Mouse (Mus musculus) regulatory T cell (primary cell): ENCODE measurements around the gene Mertk.

Experiments used
- in situ Hi-C: fragments of 300-600 bp; cut with MboI, MseI; formaldehyde crosslinking; loops from one replicate; pipeline ENCODE4 v1.15.1; 2025; ENCODE audit warnings: high pct_unique_total_duplicates

The Mertk gene

DNA sequence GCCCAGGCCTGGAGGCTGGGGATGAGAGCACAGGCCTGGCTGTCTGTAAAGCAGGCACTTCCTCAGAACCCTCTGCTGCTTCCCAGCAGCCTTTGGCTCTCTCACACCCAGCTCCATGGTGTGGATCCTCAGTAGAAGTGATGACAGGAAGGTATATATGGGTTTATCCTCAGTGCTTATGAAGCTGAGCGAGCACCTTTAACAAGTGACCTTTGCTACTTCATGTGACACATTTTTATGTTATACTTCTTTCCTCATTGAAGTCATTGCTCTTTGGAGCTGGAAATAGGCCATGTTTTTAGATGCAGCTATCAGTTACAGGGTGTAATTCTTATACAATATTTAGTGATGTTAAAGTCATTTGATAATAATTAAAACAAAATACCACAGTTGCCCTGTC is 67.0 kb downstream of the Mertk start:
- in situ Hi-C loops: no loop called here

DNA sequence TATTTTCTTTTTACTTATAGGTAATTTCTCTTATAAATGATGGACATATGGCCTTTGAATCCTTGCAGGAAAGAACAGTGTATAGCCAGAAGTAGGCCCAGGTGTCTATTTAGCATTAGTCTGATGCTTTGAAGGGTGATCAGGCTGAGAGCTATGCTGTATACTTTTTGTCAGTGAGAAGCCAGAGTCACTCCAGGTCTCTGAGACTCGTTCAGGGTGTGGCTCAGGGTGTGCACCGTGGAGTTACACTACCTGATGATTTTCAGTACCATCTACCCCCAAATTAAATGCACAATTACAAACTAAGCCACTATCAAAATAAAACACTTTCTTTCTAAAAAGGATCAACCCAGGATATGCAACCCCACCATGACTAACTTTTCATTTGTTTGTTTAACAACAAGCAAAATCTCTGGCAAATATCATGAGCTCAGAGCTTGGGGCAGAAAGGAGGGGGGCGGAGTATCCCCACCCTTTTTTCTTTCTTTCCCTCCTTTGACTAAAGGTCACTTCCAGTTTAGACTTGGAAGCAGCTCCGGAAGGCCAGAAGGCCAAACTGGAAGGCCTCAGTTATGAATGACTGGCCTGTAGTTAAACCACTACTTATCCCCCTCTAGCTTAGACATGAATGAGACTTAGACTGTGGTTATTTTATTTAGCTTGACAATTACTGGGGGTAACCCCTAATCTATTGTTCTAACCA is 69.9 kb downstream of the Mertk start:
- in situ Hi-C loops: no loop called here

DNA sequence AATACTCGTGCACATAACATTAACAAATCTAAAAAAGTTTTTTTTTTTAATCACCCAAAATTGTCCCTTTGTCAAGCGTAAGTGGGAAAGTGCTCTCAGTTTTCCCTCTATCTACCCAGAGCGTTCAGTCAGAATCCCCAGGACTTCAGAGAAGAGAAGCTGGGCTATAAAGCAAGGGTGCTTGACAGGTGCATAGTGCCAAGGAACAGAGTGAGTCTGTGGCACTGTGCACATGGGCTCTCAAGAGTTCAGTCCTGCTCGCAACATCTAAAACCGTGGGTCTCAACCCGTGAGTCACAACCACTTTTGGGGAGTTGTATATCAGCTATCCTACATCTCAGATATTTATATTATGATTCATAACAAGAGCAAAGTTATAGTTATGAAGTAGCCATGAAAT is 71.8 kb downstream of the Mertk start:
- in situ Hi-C loops: no loop called here

DNA sequence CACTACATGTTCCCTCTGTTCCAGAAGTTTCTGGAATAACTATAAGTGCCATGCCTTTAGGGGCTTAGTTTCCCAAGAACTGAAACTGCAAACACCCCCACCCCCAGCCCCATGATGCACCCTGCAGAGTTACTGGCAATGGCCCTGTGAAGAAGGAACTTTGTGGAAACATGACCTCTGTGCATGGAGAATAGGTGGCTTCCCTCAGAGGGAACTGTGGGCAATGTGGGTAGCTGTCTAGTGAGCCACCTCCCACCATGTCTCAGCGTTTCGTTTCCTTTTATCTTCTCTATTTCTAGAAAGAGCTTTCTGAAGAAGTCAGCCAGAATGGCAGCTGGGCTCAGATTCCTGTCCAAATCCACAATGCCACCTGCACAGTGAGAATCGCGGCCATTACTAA is 72.3 kb downstream of the Mertk start:
- in situ Hi-C loops: no loop called here

DNA sequence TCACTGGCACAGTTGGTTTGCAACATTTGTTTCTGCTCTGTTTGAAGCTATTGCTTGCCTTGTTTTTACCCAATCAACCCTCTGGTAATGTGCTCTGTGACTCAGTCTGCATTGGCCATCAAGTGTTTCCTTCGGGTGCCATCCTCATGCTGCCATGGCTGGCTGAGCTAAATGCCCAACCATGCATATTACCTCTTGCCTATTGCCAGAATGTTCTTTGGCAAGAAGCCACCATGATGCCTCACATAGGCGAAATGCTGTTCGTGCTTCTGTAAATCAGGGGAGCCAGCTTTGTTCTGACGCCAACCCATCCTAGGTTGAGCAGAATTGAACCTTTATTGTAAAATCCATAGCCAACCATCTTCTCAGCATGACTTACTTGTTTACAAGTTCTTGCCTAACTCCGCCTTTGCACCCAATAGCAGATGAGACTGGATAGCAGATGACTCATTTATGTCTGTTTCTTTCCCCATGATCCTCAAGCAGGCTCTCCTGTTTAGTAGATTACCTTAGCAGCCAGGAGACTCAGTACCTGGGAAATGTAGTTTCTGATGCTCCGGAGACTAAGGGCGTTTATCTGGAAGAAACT is 73.1 kb downstream of the Mertk start:
- in situ Hi-C loops: no loop called here

DNA sequence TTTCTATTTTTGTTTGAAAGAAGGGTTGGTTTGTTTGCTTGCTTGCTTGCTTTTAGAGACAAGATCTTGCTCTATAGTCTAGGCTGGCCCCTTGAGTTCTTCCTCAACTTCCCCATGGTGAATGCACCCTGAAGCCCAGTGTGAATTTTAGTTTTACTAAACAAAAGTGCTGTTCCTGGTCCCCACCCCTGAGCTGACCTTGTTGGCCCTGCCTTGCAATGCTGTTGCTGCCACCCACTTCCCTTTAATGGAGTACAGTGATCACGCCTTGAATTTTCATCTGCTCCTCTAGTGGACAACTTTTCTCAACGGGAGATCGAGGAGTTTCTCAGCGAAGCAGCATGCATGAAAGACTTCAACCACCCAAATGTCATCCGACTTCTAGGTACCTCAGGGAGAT is 83.5 kb downstream of the Mertk start:
- in situ Hi-C loops: loop anchor here (10.0 kb wide), 1 partner anchor 823 kb away; no protein-coding TSS in a partner anchor

DNA sequence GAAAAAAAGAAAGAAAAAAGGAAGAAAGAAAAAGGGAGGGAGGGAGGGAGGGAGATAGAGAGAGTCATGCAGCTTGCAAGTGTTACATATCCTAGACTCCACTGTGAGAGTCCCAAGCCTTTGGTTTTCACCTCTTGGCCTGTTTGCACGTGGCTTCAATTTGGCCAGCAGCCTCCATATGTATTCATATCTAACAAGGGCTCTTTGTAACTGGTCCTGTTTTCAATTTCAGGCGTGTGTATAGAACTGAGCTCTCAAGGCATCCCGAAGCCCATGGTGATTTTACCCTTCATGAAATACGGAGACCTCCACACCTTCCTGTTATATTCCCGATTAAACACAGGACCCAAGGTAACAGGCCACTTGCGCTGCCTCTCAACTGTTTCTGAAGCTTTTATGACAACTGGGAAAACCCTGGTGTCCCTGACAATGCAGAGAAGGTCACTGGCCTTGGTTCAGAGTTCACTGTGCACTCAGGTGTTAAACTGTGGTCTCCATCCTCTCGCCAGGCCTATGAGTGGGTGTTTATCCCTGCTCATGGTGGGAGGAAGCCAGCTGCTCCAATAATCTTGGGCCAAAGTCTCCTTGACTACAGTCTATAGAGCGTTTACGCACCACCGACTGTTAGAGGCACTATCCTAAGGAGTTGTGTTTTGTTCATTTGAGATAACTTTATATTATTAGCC is 85.0 kb downstream of the Mertk start:
- in situ Hi-C loops: loop anchor here (10.0 kb wide), 1 partner anchor 821 kb away; no protein-coding TSS in a partner anchor

DNA sequence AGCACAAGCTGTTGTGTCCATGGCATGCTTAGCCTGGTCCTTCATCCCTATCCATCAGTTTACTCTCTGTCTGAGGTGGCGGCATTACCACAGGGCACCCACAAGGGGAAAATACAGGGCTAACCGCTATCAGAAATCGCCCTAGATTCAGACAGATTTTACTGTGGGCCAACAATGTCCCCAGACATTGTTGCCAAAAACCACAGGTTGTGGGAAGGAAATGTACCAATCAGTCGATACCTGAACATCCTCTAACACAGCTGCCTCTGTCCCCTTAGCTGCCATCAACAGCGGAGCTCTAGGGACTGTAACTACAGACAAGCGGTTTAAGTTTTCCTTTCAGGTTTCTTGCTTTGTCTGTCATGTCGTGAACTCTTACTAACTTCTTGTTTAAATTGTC is 86.1 kb downstream of the Mertk start:
- in situ Hi-C loops: loop anchor here (10.0 kb wide), 1 partner anchor 820 kb away; no protein-coding TSS in a partner anchor

DNA sequence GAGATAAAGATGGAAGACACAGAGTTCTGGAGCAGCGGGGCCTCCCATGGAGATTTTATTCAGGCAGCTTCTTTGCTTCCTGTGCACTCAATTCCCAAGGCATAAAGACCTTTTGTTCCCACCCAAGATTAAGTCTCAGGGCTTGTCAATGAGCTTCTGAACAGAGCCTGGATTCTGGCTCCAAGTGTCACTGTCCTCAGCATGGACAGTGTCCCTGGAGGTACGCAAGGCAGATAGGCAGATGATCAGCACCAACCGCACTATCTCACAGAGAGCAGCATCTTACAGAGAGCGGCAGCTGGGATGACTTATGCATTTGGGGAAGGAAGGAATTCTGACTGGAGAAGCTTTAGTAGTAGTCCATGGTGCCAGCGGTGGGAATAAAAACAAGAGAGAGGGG is 87.6 kb downstream of the Mertk start:
- in situ Hi-C loops: loop anchor here (10.0 kb wide), 1 partner anchor 818 kb away; no protein-coding TSS in a partner anchor

DNA sequence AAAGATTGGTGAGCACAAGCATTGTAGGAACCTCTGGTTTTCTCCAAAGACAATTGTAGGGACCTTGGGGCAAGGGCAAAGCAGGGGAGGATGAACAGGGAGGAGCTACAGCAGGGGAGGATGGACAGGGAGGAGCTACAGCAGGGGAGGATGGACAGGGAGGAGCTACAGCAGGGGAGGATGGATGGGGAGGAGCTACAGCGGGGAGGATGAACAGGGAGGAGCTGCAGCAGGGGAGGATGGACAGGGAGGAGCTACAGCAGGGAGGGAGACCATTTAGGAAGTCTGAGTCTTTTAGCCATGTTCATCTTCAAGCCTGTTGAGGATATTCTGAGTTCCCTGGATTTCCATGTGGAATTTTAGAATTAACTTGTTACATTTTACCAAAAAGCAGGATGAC is 88.0 kb downstream of the Mertk start:
- in situ Hi-C loops: loop anchor here (10.0 kb wide), 1 partner anchor 818 kb away; no protein-coding TSS in a partner anchor

DNA sequence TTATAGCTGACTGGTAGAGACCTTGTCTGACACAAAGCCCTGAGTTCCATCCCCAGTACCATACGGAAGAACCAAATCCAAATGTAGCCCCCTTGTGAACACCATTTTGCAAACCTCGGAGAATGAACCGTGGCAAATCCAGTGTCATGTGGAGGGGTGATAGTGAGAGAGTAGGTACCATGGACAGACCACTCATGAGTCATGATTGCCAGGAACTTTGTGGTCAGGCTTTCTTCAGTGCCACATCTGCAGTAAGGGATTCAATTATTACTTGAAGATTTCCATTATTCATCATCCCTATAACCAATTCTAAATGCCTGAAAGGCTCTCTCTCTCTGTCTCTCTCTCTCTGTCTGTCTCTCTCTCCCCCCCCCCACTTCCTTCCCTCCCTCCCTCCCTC is 89.0 kb downstream of the Mertk start:
- in situ Hi-C loops: loop anchor here (10.0 kb wide), 1 partner anchor 817 kb away; no protein-coding TSS in a partner anchor

DNA sequence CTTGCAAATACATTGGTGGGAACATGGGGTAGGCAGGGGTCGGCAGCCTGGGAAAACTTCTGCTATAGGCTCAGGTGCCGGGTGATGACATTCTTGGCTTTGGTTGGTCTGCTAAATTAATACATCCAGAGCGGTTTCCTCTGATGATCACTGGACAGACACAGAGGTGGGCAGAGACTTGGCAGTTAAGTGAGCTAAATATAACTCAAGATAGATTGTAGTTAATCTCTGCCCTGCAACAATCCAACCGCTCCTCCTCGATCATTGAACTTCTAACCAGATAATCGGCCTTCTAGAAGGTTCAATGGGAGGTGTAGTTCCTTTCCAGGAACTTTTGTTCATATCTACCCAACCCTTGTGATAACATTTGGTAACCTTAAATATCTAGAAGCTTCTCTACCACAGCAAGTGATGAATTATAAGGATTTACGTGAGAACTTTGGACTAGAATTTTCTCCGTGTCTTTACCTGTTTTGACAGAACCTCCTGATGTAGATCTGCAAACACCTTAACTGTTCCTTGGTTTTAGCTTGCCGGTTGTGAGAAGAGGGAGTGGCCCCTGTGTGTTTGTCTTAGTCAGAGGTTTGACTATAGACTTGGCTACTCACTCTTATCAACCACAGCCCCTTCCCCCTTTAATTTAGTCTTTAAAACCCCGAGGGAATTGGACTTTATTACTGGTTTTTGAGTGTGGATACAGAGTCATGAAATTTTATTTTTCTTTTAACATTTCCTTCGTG is 92.3 kb downstream of the Mertk start:
- in situ Hi-C loops: loop anchor here (10.0 kb wide), 2 partner anchors 506 to 1146 kb away; no protein-coding TSS in a partner anchor

DNA sequence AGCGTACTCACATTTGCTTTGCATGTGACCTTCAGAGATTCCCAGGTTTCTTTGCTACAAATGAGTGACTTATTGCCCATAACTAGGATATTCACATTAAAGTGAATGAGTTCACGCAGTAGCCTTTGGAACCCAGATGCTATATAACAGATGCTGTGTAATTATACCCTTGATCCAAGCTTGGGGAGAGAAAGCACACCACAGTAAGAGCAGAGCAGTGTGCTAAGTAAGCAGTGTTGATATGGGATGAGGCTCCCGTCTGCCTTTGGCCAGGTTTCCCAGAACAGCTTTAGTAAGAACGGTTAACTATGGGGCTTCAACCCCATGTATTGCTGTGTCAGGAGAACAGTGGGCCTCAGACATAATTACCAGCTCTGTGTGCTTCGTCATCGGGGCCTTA is 95.2 kb downstream of the Mertk start:
- in situ Hi-C loops: loop anchor here (10.0 kb wide), 2 partner anchors 509 to 1149 kb away; no protein-coding TSS in a partner anchor

DNA sequence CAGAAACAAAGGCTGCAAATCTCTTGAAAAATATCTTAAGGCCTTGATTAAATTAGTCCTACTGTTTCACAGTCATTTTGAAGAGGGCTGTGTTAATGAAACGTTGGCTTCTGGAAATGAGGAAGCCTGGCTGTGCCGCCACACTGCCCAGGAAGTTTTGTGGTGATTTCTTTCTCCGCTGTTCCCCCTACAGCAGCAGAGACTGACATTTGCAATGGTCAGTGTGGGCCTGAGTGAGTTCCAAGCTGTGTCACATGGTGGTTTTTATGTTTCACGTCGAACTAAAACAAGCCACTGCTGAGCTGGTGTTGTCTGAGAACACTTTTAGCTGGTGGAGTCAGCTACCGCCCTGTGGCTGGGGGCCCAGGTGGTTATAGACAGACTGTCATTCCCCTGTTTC is 97.7 kb downstream of the Mertk start:
- in situ Hi-C loops: loop anchor here (10.0 kb wide), 2 partner anchors 512 to 1152 kb away; no protein-coding TSS in a partner anchor

DNA sequence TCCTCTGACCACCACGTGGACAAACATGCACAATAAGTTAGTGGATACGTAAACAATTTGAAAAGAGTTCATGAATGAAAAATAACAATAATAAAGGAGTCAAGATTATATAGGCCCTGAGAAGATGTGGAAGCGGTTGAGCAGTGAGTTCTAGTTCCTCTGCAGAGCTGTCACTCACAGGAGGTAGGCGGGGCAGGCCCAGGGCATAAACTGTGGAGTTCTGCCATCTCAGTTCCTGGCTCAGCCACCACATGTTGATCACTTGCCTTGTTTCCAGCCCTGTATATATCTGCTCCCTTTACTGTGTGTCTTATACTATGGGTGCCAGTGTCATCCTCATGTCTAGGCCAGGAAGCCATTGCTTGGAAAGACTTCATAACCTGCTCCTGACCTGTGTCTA is 104.7 kb downstream of the Mertk start:
- in situ Hi-C loops: no loop called here

DNA sequence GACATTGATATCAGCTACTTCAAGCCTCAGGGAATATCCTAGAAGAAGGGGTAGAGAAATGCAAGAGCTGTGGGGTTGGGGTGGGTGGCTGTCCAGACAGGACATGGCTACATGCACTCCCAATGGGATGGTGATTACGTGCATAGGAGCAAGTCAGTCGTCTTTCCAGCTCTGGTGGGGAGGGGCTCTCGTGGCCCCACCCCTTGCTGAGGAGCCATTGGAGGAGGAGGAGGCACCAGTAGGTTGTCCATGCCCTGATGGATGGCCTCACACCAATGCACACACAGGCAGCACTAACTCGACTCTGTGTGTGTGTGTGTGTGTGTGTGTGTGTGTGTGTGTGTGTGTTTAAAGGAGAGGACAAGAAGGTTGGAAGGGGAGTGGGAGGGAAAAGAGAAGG is 106.6 kb downstream of the Mertk start:
- in situ Hi-C loops: no loop called here

DNA sequence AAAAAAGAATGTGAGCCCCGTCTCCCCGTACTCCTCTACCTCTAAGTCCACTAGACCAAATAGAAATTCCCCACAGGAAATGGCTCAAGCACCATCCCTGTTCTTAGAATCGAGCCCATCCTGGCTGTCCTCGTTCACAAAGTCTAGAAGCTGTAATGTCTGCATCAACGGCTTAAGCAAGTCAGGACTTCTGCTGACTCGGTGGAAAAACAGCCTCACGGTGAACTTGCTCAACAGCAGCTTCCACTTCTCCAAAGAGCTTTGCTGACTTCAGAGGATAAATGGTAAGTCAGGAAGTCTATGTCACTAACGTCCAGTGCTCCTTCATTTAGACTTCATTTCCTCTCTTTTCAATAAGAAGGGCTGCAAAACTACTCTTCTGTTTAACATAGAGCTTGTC is 107.8 kb downstream of the Mertk start:
- in situ Hi-C loops: no loop called here

DNA sequence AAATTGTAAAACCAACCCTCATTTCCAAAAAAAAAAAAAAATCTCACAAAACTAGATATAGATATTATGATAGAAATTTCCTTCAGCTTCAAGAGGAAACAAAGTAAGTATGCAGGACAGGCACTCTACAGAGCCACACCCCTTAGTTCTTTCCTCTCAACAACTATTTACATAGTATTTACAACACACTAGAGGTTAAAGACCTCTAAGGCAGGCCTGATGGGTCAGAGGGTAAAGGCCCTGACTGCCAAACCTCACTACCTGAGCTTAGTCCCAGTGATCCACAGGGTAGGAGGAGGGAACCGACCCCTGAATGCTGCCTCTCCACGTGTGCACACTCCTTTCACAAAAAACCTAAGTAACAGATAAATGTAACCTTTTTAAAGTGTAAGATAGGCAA is 114.0 kb downstream of the Mertk start:
- in situ Hi-C loops: no loop called here

DNA sequence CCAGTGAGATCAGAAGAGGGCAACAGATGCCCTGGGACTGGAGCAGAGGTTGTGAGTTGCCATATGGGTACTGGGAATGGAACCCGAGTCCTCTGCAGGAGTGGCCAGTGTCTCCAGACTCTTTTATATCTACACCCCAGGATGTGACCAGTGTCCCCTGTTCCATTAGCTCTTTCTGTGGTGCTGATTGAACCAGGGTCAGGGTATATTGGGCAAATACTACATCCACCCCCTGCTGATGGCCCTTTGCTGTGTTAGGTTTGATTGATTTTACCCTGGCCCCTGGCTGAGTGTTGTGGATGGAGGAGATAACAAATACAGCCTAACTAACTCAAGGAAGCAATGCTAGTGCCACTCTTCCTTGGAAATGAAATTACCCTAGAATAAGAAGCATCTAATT is 117.6 kb downstream of the Mertk start:
- in situ Hi-C loops: no loop called here

DNA sequence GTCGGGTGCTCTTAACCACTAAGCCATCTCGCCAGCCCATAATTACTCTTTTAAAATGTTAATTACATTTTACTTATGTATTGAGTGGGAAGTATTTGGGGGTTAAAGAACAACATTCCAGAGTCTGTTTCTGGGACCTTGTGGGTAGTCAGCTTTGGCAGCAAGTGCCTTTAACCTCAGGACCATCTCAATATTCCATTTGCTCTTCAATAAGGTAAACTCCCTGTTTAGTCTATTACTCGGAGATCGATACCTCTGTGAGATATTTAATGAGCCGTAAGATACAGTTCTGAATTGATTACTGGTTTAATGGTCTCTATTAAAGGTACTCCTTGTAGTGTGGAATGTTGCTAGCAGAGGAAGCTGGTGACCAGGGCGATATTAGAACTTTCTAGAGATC is 118.2 kb downstream of the Mertk start:
- in situ Hi-C loops: no loop called here

DNA sequence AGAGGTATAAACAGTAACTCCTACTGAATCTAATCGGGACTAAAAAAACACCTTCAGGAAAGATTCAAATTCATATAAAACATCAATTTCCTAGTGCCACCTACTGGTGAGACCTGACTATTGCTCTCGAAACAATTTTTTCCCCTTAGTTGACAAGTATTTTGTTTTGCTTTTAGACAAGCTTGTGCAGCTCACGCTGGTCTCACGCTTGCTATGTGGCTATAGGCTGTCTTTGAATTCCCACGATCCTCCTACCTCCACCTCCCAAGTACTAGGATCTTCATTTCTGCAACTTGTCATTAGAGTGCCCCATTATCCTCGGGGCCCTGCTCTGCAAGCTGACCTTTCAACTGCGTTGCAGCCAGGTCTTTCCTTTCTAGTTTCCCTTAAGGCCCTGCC is 118.6 kb downstream of the Mertk start:
- in situ Hi-C loops: no loop called here
